Mouse (Mus musculus): ENCODE measurements around the gene Polr3c.
"Not testable (repeated sequence)": the region's sequence is repeated elsewhere in the genome, so short reads cannot be mapped to it uniquely, and the experiment has no call there.

Gene Polr3c

GRCm38 (mm10) chr3:96707903-96708683, 19.3 kb downstream of the Polr3c start, which contains the start of gene Nudt17:
Gene Nudt17 (minus strand): TSS chr3:96708562.
- DNase-seq (ENCODE audit: low spot score in 2 of 2), result peak in 1 of 2 experiments; percentile 77

DNA sequence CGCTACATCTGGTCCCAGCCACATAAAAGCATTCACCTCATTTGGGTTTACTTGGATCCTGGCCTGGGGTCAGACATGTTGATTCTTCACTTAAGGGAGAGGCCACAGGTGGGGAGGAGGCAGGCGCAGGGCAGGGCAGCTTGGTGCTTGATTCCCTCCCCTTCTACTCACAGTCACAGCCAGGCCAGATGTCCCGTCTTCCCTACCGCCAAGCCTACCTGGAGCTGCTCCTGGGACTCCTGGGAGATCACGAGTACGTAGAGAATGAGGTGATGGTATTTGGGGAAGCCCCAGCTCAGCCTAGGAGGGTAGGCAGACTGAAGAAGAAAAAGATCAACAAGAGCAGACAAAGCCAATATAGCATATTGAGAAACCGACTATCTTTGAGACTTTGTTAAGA, 20.4 kb downstream of the Polr3c start:
- DNase-seq (ENCODE audit: low spot score in 2 of 2), result no peak

GRCm38 (mm10) chr3:96706217-96706616, 21.2 kb downstream of the Polr3c start:
- no peak for DNase-seq (ENCODE audit: low spot score in 2 of 2)

GRCm38 (mm10) chr3:96704778-96705177, 22.6 kb downstream of the Polr3c start:
- no peak for DNase-seq (ENCODE audit: low spot score in 2 of 2)

DNA sequence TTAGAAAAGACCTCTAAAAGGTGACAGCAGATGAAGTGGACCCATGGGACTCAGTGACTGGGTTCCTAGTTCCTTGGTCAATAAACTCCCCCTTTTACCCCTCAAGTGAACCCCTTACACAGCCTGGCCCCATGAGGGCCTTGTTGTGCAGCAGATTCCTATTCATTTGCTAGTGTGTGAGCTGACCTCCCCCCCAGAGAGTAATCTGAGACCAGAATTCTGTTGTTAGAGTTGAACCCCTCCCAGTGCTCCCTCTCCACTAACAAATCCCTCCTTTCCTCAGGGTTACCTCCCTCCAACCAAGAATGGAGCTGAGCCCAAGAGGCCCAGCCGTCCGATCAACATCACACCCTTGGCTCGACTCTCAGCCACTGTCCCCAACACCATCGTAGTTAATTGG, 26.4 kb downstream of the Polr3c start:
- DNase-seq (ENCODE audit: low spot score in 2 of 2), result no peak

- no peak for DNase-seq (ENCODE audit: low spot score in 2 of 2)
These were observed 27.1 kb downstream of the Polr3c start for GRCm38 (mm10) chr3:96700376-96700775.

- no peak for DNase-seq (ENCODE audit: low spot score in 2 of 2)
These were observed 28.3 kb downstream of the Polr3c start for GRCm38 (mm10) chr3:96698993-96699690.

GRCm38 (mm10) chr3:96696766-96697732, 30.4 kb downstream of the Polr3c start:
- peak; percentile 71 to 81 for DNase-seq (ENCODE audit: low spot score in 2 of 2)

GRCm38 (mm10) chr3:96696198-96696765, 31.1 kb downstream of the Polr3c start, which contains the start of gene Pias3:
Gene Pias3 (plus strand): TSS chr3:96696384.
- peak in 1 of 2 experiments; percentile 66 for DNase-seq (ENCODE audit: low spot score in 2 of 2)

DNA sequence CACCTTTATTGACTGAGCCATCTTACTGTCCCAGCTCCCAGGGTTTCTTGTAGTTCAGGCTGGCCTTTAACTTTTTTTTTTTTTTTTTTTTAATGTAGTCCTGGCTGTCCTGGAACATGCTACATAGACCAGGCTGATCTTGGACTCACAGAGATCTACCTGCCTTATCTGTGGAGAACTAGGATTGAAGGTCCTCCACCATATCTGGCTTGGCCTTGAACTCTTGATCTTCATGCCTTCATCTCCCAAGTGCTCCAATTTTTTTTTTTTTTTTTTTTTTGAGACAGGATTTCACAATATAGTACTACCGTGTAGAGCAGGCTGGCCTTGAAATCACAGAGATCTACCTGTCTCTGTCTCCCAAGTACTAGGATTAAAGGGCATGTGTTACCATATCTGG, 33.8 kb downstream of the Polr3c start:
- DNase-seq (ENCODE audit: low spot score in 2 of 2), result no peak

- no peak for DNase-seq (ENCODE audit: low spot score in 2 of 2)
These were observed 34.9 kb downstream of the Polr3c start for GRCm38 (mm10) chr3:96692506-96692905.

DNA sequence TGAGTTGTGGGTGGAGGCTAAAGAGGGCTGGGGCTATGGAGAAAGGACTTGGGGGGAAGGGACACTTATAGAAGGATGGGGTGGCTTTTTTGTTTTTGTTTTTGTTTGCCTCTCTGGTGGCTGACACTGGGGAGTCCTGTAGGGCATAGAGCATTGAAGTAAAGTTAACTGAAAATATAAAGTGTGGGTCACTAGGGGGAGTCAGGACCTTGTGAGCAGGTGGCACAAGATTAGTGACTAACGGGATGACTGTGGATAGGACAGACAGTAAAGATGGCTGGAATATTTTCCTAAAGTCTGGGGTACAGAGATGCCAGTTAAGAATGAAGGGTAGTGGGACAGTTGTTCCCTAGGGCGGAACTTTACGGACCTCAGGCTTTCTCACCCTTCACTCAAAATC, 37.1 kb downstream of the Polr3c start:
- DNase-seq (ENCODE audit: low spot score in 2 of 2), result no peak

- DNase-seq (ENCODE audit: low spot score in 2 of 2), result no peak
These were observed 38.6 kb downstream of the Polr3c start for GRCm38 (mm10) chr3:96688854-96689253.

- not testable (repeated sequence) for DNase-seq (ENCODE audit: low spot score in 2 of 2)
These were observed 41.4 kb downstream of the Polr3c start for GRCm38 (mm10) chr3:96686057-96686456.

DNA sequence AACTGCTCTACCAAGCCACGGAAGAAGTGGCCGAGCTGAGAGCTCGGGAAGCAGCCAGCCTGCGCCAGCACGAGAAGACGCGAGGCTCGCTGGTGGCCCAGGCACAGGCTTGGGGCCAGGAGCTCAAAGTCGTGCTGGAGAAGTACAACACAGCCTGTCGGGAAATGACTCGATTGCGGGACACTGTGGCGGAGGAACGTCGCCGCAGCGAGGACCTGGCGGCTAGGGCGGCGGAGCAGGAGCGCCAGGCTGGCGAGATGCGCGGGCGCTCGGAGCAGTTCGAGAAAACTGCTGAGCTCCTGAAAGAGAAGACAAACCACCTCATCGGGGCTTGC, 42.6 kb downstream of the Polr3c start:
- no peak for DNase-seq (ENCODE audit: low spot score in 2 of 2)

DNA sequence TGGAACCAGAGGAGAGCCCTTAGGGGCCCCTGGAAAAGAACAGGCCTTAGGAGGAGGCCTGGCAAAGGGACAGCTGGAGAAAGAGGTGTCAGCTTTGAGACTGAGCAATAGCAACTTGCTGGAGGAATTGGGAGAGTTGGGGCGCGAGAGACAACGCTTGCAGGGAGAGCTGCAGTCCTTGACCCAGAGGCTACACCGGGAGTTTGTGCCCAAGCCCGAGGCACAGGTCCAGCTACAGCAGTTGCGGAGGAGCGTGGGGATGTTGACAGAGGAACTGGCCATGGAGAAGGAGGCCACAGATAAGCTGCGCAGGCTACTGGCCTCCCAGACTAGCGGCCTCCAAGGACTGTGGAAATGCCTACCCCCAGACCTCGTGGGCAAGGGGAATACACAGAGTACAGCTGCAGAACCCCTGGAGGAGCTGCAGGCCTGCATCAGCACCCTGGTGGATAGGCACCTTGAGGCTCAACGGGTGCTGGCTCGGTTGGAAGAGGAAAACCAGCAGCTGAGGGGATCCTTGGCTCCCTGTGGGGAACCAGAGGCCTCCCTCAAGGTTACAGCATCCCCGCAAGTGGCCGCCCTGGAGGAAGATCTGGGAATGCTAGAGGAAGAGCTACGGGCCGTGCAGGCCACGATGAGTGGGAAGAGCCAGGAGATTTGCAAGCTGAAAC, 43.1 kb downstream of the Polr3c start:
- no peak for DNase-seq (ENCODE audit: low spot score in 2 of 2)

DNA sequence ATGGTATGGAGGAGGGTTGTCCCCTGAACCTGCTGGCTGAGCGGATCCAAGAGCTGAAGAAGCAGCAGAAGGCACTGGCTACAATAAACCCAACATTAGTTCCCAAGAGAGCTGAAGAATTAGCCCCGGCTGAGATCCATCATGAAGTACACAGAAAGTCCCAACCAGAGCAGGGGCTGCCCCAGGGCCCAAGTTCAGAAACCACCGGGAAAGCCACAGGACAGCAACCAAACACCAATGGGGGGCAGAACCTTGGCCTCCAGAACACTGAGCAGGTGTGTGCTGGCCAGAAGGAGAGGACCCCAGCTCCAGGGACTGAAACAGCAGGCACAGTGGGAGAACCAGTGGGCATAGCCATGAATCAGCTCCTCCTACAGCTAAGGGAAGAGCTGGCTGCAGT, 43.9 kb downstream of the Polr3c start:
- no peak for DNase-seq (ENCODE audit: low spot score in 2 of 2)

GRCm38 (mm10) chr3:96680269-96680956, 47.0 kb downstream of the Polr3c start:
- no peak for DNase-seq (ENCODE audit: low spot score in 2 of 2)

DNA sequence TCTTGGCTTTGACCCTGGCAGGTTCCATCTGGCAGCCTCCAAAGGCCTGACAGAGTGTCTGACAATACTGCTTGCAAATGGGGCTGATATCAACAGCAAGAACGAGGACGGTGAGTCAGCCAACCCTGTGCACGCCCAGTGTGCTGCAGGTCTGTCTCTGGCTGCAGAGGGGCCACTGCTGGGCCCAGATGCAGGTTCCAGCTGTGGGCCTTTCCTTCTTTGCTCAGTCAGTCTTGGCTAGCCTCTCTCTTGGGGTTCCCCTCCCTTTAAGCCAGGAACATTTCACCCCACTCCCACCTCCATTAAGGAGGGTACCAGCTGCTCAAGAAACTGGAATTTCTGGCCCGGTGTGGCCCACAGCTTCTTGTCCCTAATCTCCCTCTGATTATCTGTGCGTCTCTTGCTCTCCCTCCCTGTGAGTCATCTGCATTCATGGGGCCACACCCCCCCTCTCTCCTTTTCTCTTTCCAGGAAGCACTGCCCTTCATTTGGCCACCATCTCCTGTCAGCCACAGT, 48.2 kb downstream of the Polr3c start:
- no peak for DNase-seq (ENCODE audit: low spot score in 2 of 2)

- DNase-seq (ENCODE audit: low spot score in 2 of 2), result no peak
These were observed 49.0 kb downstream of the Polr3c start for GRCm38 (mm10) chr3:96678456-96678855.

All from frontal cortex, postnatal 10 days (tissue).